Mouse (Mus musculus) left cerebral cortex, adult 11 months (tissue): ENCODE results near the gene Lrrc74b.
A peak's percentile ranks its signal among the peaks of the same experiment; 100 is the strongest.
"Not testable (repeated sequence)": the region's sequence is repeated elsewhere in the genome, so short reads cannot be mapped to it uniquely, and the experiment has no call there.

Source experiments
- DNase-seq: peaks from one replicate; pipeline ENCODE4 v3.0.0; 2022; ENCODE audit warnings: low spot score

Gene Lrrc74b

GRCm38 (mm10) chr16:17552837-17553236, 8.2 kb downstream of the Lrrc74b start:
- DNase-seq, result no peak

GRCm38 (mm10) chr16:17542632-17543031, 18.4 kb downstream of the Lrrc74b start:
- no peak for DNase-seq

- DNase-seq, result no peak
Measured at GRCm38 (mm10) chr16:17536584-17536983, 24.5 kb downstream of the Lrrc74b start.

GRCm38 (mm10) chr16:17532676-17533329, 28.2 kb downstream of the Lrrc74b start:
- DNase-seq, result no peak

GRCm38 (mm10) chr16:17532271-17532670, 28.8 kb downstream of the Lrrc74b start:
- DNase-seq, result no peak

GRCm38 (mm10) chr16:17530640-17531288, 30.3 kb downstream of the Lrrc74b start, which contains the start of gene Thap7:
Thap7 (minus strand) TSS chr16:17531136.
- peak; percentile 91 for DNase-seq

- no peak for DNase-seq
Measured at GRCm38 (mm10) chr16:17529981-17530586, 31.0 kb downstream of the Lrrc74b start.

GRCm38 (mm10) chr16:17528276-17528675, 32.8 kb downstream of the Lrrc74b start:
- no peak for DNase-seq

- DNase-seq, result no peak
Measured at GRCm38 (mm10) chr16:17527606-17528005, 33.4 kb downstream of the Lrrc74b start.

GRCm38 (mm10) chr16:17526223-17526622, 34.8 kb downstream of the Lrrc74b start:
- DNase-seq, result no peak

GRCm38 (mm10) chr16:17525524-17525923, 35.5 kb downstream of the Lrrc74b start:
- DNase-seq, result no peak

- no peak for DNase-seq
Measured at GRCm38 (mm10) chr16:17524156-17524555, 36.9 kb downstream of the Lrrc74b start.

- DNase-seq, result no peak
Measured at GRCm38 (mm10) chr16:17518910-17519309, 42.1 kb downstream of the Lrrc74b start.

GRCm38 (mm10) chr16:17511431-17511830, 49.6 kb downstream of the Lrrc74b start:
- DNase-seq, result no peak

GRCm38 (mm10) chr16:17510686-17511085, 50.4 kb downstream of the Lrrc74b start:
- DNase-seq, result no peak

- DNase-seq, result no peak
Measured at GRCm38 (mm10) chr16:17510143-17510542, 50.9 kb downstream of the Lrrc74b start.

GRCm38 (mm10) chr16:17509240-17509597, 51.8 kb downstream of the Lrrc74b start:
- DNase-seq, result no peak

- DNase-seq, result peak; percentile 83
Measured at GRCm38 (mm10) chr16:17508546-17509239, 52.4 kb downstream of the Lrrc74b start, which contains the start of gene Lztr1. Lztr1 (plus strand) TSS chr16:17508688.

GRCm38 (mm10) chr16:17508031-17508430, 53.0 kb downstream of the Lrrc74b start:
- DNase-seq, result not testable (repeated sequence)

GRCm38 (mm10) chr16:17507018-17507552, 54.0 kb downstream of the Lrrc74b start:
- no peak for DNase-seq

GRCm38 (mm10) chr16:17502681-17503080, 58.4 kb downstream of the Lrrc74b start:
- DNase-seq, result no peak

- DNase-seq, result no peak
Measured at GRCm38 (mm10) chr16:17499249-17499883, 61.7 kb downstream of the Lrrc74b start.
